ENCODE assay signal across 9 mouse cellular contexts in the genomic region with DNA sequence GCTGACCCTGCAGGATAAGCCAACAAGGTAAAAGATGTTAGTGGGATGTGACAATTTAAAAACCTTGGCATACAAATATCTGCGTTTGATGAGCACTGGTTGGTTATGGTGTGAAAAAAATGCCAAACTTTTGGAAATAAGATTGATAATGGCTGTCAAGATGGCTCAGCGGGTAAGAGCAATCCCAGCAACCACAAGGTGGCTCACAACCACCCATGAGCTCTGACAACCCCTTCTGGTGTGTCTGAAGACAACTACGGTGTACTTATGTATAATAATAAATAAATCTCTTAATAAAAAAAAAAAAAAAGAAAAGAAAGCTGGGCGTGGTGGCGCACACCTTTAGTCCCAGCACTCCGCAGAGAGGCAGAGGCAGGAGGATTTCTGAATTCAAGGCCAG. TPM values are rescaled to one million over a fixed set of nuclear protein-coding genes. Genes with fewer than 3 reads are reported as not detected.
DNase-seq lines count a peak whose midpoint lies in the region; ATAC-seq and TF ChIP-seq lines count a peak whose summit lies in the region.
"Had no signal": no experiment of that assay in that cellular context is flagged by ENCODE, and none has a peak within 500 bp of the region (broad histone marks: within the 10 kb centered on the region; RNA-seq: fewer than 3 reads in every experiment).

No protein-coding gene starts in this region.

- no peak for TF ChIP-seq POLR2A in myocyte (IDR thresholded peaks at IDR 0.05; ENCODE audit: insufficient read length, low read depth)

- H3K79me2 ChIP-seq in myocyte (ENCODE audit: control insufficient read depth, insufficient read depth) = peaks cover 54% of the 10 kb centered on the region

- no peaks in the 10 kb centered on the region for H3K27me3 ChIP-seq in kidney, embryonic 16.5 days (ENCODE audit: insufficient read depth, low read length)
- no peaks in the 10 kb centered on the region for H3K27me3 ChIP-seq in embryonic facial prominence, embryonic 10.5 days (replicated peaks; ENCODE audit: low read depth, poor library complexity, severe bottlenecking)
- H3K27me3 ChIP-seq in intestine, embryonic 15.5 days (replicated peaks) = no peaks in the 10 kb centered on the region
- no peaks in the 10 kb centered on the region for H3K27me3 ChIP-seq in myocyte (ENCODE audit: control insufficient read depth, insufficient read depth, insufficient read length)

- H3K36me3 ChIP-seq in kidney, embryonic 16.5 days (ENCODE audit: insufficient read depth, low read length) = peaks cover 18% of the 10 kb centered on the region; the same call in 1 of the 2 replicates
- H3K36me3 ChIP-seq in embryonic facial prominence, embryonic 10.5 days (replicated peaks) = peaks cover 55% of the 10 kb centered on the region
- H3K36me3 ChIP-seq in intestine, embryonic 15.5 days = peaks cover 3% of the 10 kb centered on the region; the same call in 1 of the 2 replicates
- H3K36me3 ChIP-seq in myocyte (ENCODE audit: control insufficient read depth, insufficient read depth) = peaks cover 44% of the 10 kb centered on the region

- DNase-seq in kidney, postnatal 14 days = no peak
- no peak for DNase-seq in embryonic facial prominence, embryonic 10.5 days (ENCODE audit: low spot score)
- DNase-seq in left cerebral cortex, adult 11 months (ENCODE audit: low spot score) = no peak
- no peak for DNase-seq in layer of hippocampus, postnatal 10 days (ENCODE audit: low spot score in 2 of 2)
- DNase-seq in cerebellum, adult 11 months = no peak
- DNase-seq: gastrocnemius, postnatal 36 days had no signal

- no peaks in the 10 kb centered on the region for H3K9me3 ChIP-seq in kidney, embryonic 16.5 days (ENCODE audit: low read length)
- no peaks in the 10 kb centered on the region for H3K9me3 ChIP-seq in embryonic facial prominence, embryonic 10.5 days
- no peaks in the 10 kb centered on the region for H3K9me3 ChIP-seq in intestine, embryonic 15.5 days

- peak overlapping the region; percentile 75 for H3K4me2 ChIP-seq in kidney, embryonic 16.5 days (replicated peaks; ENCODE audit: low read depth, low read length)
- H3K4me2 ChIP-seq in intestine, embryonic 15.5 days (replicated peaks) = peak overlapping the region; percentile 66
- H3K4me2 ChIP-seq in myocyte (ENCODE audit: low read depth) = peak overlapping the region; percentile 73

- H3K4me3 ChIP-seq in kidney, embryonic 16.5 days (ENCODE audit: low read length) = peak overlapping the region; percentile 85
- peak overlapping the region; percentile 83 for H3K4me3 ChIP-seq in embryonic facial prominence, embryonic 10.5 days
- peak overlapping the region; percentile 65 for H3K4me3 ChIP-seq in intestine, embryonic 15.5 days (replicated peaks)
- H3K4me3 ChIP-seq in myocyte = peak overlapping the region; percentile 96

- ATAC-seq in kidney, embryonic 16.5 days (ENCODE audit: low FRiP score, low TSS enrichment) = no peak
- no peak for ATAC-seq in intestine, embryonic 15.5 days

- peaks cover 20% of the 10 kb centered on the region for H3K4me1 ChIP-seq in kidney, embryonic 16.5 days (ENCODE audit: insufficient read depth, low read length)
- peaks cover 21% of the 10 kb centered on the region for H3K4me1 ChIP-seq in embryonic facial prominence, embryonic 10.5 days
- peaks cover 12% of the 10 kb centered on the region for H3K4me1 ChIP-seq in intestine, embryonic 15.5 days (replicated peaks)

- no peak overlapping the region for H3ac ChIP-seq in myocyte (ENCODE audit: control insufficient read depth, insufficient read length)

- no peak overlapping the region for H3K27ac ChIP-seq in kidney, embryonic 16.5 days (ENCODE audit: low read length)
- no peak overlapping the region for H3K27ac ChIP-seq in embryonic facial prominence, embryonic 10.5 days (replicated peaks)
- H3K27ac ChIP-seq in intestine, embryonic 15.5 days = no peak overlapping the region

- no peak overlapping the region for H3K9ac ChIP-seq in kidney, embryonic 16.5 days (replicated peaks; ENCODE audit: low read length)
- 0 out of 2 replicates have a peak overlapping the region, but pooled peaks have one; percentile 56 for H3K9ac ChIP-seq in intestine, embryonic 15.5 days

- WGBS in kidney, embryonic 16.5 days = 83% methylated on average over 6 of the region's 6 CpGs
- WGBS in embryonic facial prominence, embryonic 10.5 days = 86% methylated on average over 6 of the region's 6 CpGs
- WGBS in intestine, embryonic 15.5 days = 75% methylated on average over 6 of the region's 6 CpGs

TF ChIP-seq in myocyte, 11 proteins besides CTCF, POLR2A, EP300 and RAD21:
- TF ChIP-seq REST (IDR thresholded peaks at IDR 0.05; ENCODE audit: insufficient read depth, insufficient read length) (no peak), TCF12 (IDR thresholded peaks at IDR 0.05; ENCODE audit: insufficient read depth, poor library complexity, severe bottlenecking) (no peak), MYOG (IDR thresholded peaks at IDR 0.05; ENCODE audit: control insufficient read depth in 1 of 3, insufficient read depth in 1 of 3, insufficient read length in 2 of 3, low read depth in 2 of 3) (no peak), MYOD1 (IDR thresholded peaks at IDR 0.05; ENCODE audit: control insufficient read depth in 1 of 3, insufficient read length in 2 of 3, low read depth in 2 of 3) (no peak), POLR2AphosphoS2 (IDR thresholded peaks at IDR 0.05; ENCODE audit: insufficient read length, low read depth) (no peak), TCF3 (IDR thresholded peaks at IDR 0.05; ENCODE audit: insufficient read length, low read depth) (no peak), E2F4 (IDR thresholded peaks at IDR 0.05; ENCODE audit: insufficient read depth) (no peak), CEBPB (IDR thresholded peaks at IDR 0.05; ENCODE audit: insufficient read depth, poor library complexity, severe bottlenecking) (no peak)
TF ChIP-seq in myocyte: peak in this region for 0.

RNA-seq across cellular contexts. Expression of a gene that starts 1.2 kb away (rescaled TPM):
- polyA plus RNA-seq in kidney, embryonic 16.5 days (2015; fragmentation: Nextera tagmentation; extraction: Ambion mirVana) = 88.0 and 89.7 TPM in 2 replicates
- 96.0 and 96.3 TPM in 2 replicates for polyA plus RNA-seq in embryonic facial prominence, embryonic 10.5 days (2016; fragmentation: Nextera tagmentation; extraction: Ambion mirVana)
- polyA plus RNA-seq in intestine, embryonic 15.5 days (2015; fragmentation: Nextera tagmentation; extraction: Ambion mirVana) = 126 and 139 TPM in 2 replicates
- 104 TPM for polyA plus RNA-seq in myocyte (2012; fragmentation: generic; extraction: Trizol)
- total RNA-seq in layer of hippocampus, postnatal 10 days (2021) = 10 to 100 TPM; 49.1 to 50.2 TPM

RNA-seq across cellular contexts. Expression of a gene that starts 1.3 kb away (rescaled TPM):
- polyA plus RNA-seq in kidney, embryonic 16.5 days (2015; fragmentation: Nextera tagmentation; extraction: Ambion mirVana) = 47.2 and 54.8 TPM in 2 replicates
- 59.7 and 61.2 TPM in 2 replicates for polyA plus RNA-seq in embryonic facial prominence, embryonic 10.5 days (2016; fragmentation: Nextera tagmentation; extraction: Ambion mirVana)
- polyA plus RNA-seq in intestine, embryonic 15.5 days (2015; fragmentation: Nextera tagmentation; extraction: Ambion mirVana) = 32.4 and 32.9 TPM in 2 replicates
- 32.9 TPM for polyA plus RNA-seq in myocyte (2012; fragmentation: generic; extraction: Trizol)
- 10 to 100 TPM; 66.2 to 67.3 TPM for total RNA-seq in layer of hippocampus, postnatal 10 days (2021)

RNA-seq across cellular contexts. Expression of a gene that starts 5.1 kb away (rescaled TPM):
- 82.2 and 102 TPM in 2 replicates for polyA plus RNA-seq in kidney, embryonic 16.5 days (2015; fragmentation: Nextera tagmentation; extraction: Ambion mirVana)
- 117 and 130 TPM in 2 replicates for polyA plus RNA-seq in embryonic facial prominence, embryonic 10.5 days (2016; fragmentation: Nextera tagmentation; extraction: Ambion mirVana)
- 47.2 and 47.7 TPM in 2 replicates for polyA plus RNA-seq in intestine, embryonic 15.5 days (2015; fragmentation: Nextera tagmentation; extraction: Ambion mirVana)
- polyA plus RNA-seq in myocyte (2012; fragmentation: generic; extraction: Trizol) = 23.1 TPM
- total RNA-seq in layer of hippocampus, postnatal 10 days (2021) = 100 to 1,000 TPM; 132 to 133 TPM

RNA-seq across cellular contexts. Expression of a gene that starts 17.7 kb away (rescaled TPM):
- polyA plus RNA-seq in kidney, embryonic 16.5 days (2015; fragmentation: Nextera tagmentation; extraction: Ambion mirVana) = 33.3 and 36.5 TPM in 2 replicates
- 27.5 and 28.6 TPM in 2 replicates for polyA plus RNA-seq in embryonic facial prominence, embryonic 10.5 days (2016; fragmentation: Nextera tagmentation; extraction: Ambion mirVana)
- polyA plus RNA-seq in intestine, embryonic 15.5 days (2015; fragmentation: Nextera tagmentation; extraction: Ambion mirVana) = 25.5 and 31.9 TPM in 2 replicates
- polyA plus RNA-seq in myocyte (2012; fragmentation: generic; extraction: Trizol) = 33.7 TPM
- 10 to 100 TPM; 69.4 to 77.2 TPM for total RNA-seq in layer of hippocampus, postnatal 10 days (2021)

RNA-seq across cellular contexts. Expression of a gene that starts 35.4 kb away (rescaled TPM):
- 45.1 and 48.2 TPM in 2 replicates for polyA plus RNA-seq in kidney, embryonic 16.5 days (2015; fragmentation: Nextera tagmentation; extraction: Ambion mirVana)
- 52.6 and 60.7 TPM in 2 replicates for polyA plus RNA-seq in embryonic facial prominence, embryonic 10.5 days (2016; fragmentation: Nextera tagmentation; extraction: Ambion mirVana)
- polyA plus RNA-seq in intestine, embryonic 15.5 days (2015; fragmentation: Nextera tagmentation; extraction: Ambion mirVana) = 43.1 and 44.2 TPM in 2 replicates
- polyA plus RNA-seq in myocyte (2012; fragmentation: generic; extraction: Trizol) = 29.4 TPM
- 10 to 100 TPM; 26.1 to 36.5 TPM for total RNA-seq in layer of hippocampus, postnatal 10 days (2021)
